Mouse (Mus musculus) spleen, adult 2 months (tissue): ENCODE measurements around the gene 1700034J05Rik.

Experiments used
- CTCF ChIP-seq: fragments of 200-500 bp; IDR thresholded peaks from 2 replicates; pipeline ENCODE4 v1.5.1; 2011; ENCODE audit warnings: mild to moderate bottlenecking, inconsistent platforms; ENCODE audit not compliant: insufficient read depth, insufficient read length, insufficient replicate concordance; ENCODE audit errors: extremely low read depth
- POLR2A ChIP-seq: fragments of 200-500 bp; IDR thresholded peaks from 2 replicates; pipeline ENCODE4 v1.6.1; 2011; ENCODE audit warnings: low read depth, low read length, inconsistent platforms

GRCm38 (mm10) chr6:146901929-146902328 is 52.3 kb downstream of the 1700034J05Rik start:
- TF ChIP-seq CTCF (no peak), POLR2A (no peak)
